Mouse (Mus musculus) liver, adult 2 months (tissue): ENCODE data around the gene Cd300lb.
A peak's percentile ranks its signal among the peaks of the same experiment; 100 is the strongest.

Source experiments
- CTCF ChIP-seq: fragments of 200-500 bp; IDR thresholded peaks from 2 replicates; pipeline ENCODE4 v1.5.1; 2011; ENCODE audit warnings: low read depth, low read length, control low read depth
- POLR2A ChIP-seq: fragments of 200-500 bp; IDR thresholded peaks from 2 replicates; pipeline ENCODE4 v1.6.1; 2011; ENCODE audit warnings: low read length, control low read depth; ENCODE audit not compliant: insufficient read depth; ENCODE audit errors: extremely low read depth

- TF ChIP-seq CTCF (peak; percentile 90), POLR2A (no peak)
These were observed 21.3 kb downstream of the Cd300lb start for GRCm38 (mm10) chr11:114912847-114913246.
